Mouse (Mus musculus) skeletal muscle tissue, adult 2 months (tissue): ENCODE results near the gene Add2.
"Not testable (repeated sequence)": the region's sequence is repeated elsewhere in the genome, so short reads cannot be mapped to it uniquely, and the experiment has no call there.

ENCODE experiments used
- DNase-seq: peaks from one replicate; pipeline ENCODE4 v3.0.0-alpha.2; 2012; ENCODE audit warnings: low read depth, low spot score

Gene Add2

DNA sequence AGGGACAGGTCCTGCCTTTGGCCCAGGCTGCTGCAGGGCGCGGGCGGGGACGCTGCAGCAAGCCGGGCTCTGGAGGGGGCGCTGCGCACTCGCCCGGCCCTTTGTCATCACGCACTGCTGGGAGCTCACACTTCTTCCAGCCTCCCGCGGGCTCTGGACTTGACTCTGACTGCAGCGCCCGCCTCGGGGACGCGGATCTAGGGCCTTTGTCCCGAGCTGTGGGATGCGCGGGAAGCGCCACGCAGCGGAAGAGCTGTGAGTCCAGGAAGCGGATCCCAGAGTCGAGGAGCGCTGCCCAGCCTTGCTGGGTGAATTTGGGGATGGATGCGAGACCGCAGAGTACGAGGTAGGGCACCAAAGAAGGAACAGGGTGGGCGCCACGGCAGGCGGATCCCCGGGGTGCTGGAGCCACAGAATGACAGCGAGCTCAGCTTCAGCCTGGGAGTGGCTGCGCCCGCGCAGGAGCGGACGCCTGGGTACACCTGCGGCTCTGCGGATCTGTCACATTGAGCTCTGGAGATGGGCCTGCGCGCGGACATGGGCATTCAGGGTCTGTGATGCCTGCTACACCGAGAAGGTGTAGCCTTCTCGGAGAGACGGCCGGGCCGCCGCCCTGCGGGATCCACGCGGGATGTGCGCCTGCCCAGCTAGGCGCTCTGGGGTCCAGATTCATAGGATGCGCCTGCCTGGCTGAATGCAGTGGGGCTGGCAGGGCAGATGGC lies at the start of gene Add2:
Add2 (plus strand) TSS at position 81 of the 722 bp plus-strand sequence.
- no peak for DNase-seq

DNA sequence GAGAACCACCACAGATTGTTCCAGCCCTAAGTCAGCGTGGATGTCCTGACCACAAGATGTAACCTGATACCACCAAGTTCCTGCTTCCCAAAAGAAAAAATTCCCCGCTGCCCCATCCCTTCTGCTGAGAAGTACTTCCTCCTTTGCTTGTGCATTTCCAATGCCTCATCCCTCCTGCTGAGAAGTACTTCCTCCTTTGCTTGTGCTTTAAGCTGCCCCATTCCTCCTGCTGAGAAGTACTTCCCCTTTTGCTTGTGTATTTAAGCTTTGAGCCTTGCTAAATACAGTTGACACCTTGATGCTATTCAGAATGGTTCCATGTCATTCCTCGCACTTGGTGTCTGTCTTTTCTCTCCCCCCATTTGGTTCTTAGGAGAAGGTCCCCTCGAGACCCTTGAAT lies 49.7 kb upstream of the Add2 start:
- DNase-seq, result not testable (repeated sequence)

DNA sequence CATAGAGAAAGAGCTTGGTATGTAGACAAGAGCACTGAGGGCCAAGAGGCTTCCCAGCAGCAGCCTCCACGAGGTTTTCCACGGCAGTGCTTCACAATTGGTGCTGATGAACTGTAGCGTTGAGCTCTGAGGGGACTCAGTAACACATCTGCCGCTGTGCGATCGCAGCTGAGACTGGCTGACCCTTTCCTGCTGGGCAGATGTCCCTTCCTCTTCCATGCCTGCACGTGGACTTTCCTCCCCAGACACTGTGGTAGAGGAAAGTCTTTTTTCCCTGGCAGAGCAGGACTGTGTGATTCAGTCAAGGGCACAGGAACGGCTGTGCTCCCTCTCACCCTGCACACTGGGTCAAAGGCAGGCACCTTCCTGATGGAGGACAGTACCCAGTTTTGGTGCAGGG lies 44.1 kb upstream of the Add2 start:
- no peak for DNase-seq

DNA sequence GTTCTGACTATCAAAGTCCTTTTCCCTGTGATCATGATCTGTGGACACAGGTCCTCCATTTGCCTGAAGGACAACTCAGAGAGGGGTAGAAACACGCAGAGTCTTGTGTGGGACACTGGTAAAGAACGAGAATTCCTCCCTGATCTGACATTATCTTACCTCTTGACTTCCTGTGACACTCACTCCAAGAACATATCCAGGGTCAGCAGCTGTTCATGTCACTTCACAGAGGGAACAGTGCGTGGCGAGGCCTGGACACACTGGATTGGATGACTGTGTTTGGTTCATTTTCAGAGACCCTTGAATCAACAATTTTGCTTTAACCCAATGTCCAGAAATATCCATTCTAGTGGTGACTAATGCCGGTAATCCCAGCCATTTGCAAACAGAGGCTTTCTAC lies 38.9 kb upstream of the Add2 start:
- DNase-seq, result not testable (repeated sequence)

DNA sequence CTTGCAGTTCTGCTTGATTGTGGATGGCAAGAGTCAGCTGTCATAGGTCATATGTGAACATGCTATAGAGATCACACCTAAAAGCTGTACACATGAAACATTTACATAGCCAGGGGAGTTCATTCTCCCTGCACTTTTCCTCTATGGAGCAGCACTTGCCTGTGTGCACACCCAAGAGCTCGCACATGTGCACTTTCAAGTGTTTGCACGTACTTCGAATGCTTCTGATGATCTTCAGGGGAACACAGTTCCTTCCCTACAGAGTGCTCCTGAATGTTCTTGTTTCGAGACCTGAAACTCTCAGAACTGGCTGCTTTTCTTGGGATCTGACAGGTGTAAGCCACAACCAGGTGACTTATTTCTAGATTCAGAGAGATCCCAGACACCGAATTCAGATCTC lies 37.7 kb upstream of the Add2 start:
- DNase-seq, result not testable (repeated sequence)

DNA sequence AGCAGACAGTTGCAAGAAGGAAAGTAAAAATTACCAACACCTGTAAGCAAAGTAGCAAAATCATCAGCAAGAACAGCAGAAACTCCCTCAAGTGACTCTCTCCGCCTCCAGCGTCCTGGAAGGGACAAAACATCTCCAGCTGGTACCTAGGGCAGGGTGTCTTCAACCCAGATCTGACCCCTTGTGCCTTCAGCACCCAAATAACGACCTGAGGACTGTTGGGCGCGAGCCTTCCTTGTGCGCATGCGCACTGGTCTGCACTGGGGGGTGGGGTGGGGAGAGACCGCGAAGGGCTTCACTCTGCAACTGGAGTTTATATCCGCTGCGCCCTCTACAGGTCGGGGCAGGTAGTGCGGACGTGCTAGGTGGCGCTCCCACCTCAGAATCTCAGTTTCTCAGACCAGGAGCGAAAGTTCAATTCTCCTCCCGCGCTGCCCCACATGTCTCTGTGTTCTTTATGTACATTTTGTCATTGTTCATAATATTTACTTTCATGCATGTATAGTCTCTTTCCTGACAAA lies 25.0 kb upstream of the Add2 start:
- DNase-seq, result no peak

DNA sequence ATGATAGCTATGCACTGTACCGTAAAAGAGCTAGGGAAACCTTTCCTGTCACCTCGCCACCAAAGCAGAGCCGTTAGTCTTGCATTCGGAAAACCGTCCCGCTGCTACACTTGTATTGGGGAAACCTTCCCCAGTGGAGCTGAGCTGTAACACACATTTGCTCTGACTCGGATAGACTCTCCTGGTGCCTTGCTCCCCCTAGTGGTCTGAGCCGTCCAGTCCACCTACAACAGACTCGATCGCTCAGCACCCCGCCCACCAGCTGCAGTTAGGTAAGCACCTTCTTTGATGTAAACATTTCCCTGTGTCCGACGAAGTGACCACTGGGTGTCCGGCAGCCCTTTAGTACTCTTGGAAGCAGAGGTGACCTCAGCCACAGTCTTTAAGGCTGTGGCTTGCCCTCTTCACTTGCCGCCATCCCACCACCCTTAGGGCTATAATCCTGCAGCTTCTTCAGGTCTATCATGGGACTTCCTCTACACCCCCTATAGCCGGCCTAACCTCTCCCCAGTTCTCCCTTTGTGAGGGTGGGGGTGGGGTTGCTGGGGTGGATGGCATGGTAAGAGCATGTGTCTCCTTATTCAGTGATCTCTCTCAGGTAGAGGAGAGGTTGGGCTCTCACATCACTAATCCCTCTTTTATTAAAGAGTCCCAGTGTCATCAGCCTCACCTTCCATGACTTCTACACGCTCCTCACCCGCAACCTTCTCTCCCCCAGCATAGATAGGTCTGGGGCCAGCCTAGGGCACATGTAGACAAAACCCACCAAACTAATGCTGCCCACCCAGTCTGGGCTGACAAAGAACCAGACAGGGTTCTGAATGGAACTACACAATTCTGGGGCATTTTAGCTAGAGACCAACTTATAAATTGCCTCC lies 24.0 kb upstream of the Add2 start:
- DNase-seq, result peak; percentile 62

DNA sequence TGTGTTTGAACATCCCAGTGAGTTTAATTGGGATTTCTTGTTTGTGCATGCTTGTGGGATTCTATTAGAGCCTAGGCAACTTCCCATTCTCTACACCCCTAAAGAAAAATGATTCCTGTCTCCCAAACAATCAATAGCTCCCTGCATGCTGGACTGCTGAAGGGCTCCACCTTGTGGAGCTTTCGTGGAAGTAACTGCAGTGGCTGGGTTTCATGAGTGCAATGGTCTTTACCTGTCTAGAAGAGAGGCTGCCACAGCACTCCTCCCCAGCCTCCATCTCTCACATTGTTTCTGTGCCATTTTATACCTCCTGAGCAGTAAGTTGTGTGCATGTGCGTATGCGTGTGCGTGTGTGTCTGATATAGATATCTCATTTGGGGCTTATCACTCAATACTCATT lies 18.5 kb upstream of the Add2 start:
- no peak for DNase-seq

DNA sequence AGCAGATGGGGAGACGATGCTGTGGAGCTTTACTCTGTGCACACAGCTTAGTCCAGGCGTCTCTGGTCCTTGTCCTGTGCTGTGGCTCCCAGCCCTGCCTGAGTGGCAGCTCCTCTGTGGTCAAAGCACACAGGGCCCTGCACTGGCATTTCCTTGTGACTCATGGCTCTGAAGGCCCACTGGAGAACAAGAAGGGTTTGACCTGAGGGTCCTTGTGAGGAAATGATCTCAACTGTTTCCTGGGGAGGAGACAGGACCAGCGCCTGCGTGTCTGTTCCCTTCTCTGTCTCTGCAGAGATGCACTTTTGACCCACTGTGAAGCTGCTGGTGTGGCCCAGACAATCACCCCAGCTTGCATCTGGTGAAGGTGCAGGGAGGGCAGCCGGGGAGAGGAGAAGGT lies 13.7 kb upstream of the Add2 start:
- not testable (repeated sequence) for DNase-seq

DNA sequence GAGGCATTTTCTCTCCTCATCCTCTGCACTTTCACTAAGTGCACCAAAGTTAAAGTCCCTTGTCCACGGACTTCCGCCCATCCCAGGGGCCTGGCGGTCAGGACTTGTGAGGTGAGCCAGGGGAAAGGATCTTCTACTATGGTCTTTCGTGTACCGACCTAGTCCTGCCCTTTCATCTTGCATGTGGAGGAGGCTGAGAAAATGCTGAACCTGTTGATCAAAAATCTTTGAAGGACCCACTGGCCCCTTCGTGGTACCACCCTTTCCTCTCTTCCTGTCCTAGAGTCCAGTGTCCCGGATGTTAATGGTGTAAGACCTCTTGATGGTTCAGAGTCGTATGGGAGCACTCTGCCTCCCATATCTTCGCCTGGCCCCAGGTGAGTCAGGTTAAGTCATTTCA lies 12.6 kb upstream of the Add2 start, which contains the start of gene Figla:
Figla (plus strand) TSS at position 301 of the 400 bp plus-strand sequence.
- no peak for DNase-seq

DNA sequence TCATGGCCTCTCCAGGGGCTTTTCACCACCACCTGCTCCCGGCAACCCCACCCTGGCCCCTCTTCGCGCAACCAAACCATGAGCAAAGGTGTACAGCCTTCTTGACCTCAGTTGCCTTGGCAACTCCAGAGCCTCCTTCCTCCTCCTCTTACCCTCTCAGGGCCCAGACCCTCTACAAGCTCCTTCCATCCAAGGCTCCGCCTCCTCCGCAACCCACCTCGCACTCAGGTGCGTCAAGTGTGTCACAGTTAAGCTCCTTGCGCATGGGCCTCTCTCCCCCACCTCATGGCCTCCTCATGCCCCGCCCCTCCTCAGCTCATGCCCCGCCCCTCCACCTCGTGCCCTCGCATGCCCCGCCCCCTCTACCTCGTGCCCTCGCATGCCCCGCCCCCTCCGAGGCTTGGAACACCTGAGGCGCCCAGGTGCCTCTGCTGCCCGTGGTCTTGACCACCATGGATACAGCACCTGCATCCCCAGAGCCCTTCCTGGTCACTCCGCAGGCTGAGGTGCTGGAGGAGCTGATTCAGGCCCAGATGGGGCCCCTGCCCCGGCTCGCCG lies 11.6 kb upstream of the Add2 start:
- no peak for DNase-seq

DNA sequence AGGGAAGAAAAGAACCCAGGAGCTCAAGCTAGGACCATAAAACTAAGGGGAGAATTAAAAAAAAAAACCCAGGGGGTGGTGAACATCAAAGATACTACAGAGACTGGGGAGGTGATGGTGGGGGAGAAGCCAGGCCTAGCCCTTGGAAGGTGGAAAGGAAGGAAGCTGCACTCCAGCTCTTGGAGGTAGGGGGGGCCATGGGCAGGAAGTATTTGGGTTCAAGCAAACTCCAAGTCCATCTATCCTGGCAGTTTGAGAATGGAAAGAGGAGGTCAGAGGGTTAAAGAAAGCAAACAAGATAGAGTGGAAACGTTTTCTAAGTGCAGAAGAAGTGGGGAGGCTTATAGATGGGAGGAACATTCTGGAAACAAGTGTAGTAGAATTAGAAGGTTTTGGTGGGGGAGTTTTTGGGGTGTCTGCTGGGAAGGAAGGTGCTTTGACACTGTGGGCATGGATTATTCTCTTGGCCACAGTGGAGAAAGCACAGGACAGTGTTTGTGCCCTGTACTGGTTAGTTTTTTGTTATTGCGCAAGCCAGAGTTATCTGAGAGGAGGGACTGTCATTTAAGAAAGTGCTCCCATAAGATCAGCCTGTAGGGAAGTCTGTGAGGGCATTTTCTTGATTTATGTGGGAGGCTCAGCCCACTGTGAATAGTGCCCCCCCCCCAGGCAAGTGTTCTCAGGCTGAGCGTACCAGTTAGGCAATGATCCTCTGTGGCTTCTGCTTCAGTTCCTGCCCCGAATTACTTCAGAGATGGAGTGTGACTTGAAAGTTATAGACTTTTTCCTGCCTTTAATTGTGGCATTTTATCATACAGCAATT lies 8.9 kb upstream of the Add2 start:
- no peak for DNase-seq

DNA sequence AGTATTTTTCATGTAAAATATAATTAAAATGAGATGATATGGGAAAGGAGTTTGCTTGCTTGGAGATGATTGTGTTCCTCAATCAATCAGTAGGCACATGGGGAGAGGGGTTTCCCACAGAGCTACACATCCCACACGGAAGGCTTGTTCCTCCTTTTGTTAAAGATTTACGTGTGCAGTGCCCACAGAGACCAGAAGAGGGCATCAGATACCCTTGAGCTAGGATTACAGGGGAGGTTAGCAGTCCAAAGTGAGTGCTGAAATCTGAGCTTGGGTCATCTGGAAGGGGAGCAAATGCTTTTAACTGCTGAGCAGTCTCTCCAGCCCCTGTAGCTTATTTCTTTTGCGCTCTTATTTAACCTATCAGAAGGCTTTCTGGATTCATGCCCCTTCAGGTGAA lies 7.5 kb upstream of the Add2 start:
- DNase-seq, result no peak

DNA sequence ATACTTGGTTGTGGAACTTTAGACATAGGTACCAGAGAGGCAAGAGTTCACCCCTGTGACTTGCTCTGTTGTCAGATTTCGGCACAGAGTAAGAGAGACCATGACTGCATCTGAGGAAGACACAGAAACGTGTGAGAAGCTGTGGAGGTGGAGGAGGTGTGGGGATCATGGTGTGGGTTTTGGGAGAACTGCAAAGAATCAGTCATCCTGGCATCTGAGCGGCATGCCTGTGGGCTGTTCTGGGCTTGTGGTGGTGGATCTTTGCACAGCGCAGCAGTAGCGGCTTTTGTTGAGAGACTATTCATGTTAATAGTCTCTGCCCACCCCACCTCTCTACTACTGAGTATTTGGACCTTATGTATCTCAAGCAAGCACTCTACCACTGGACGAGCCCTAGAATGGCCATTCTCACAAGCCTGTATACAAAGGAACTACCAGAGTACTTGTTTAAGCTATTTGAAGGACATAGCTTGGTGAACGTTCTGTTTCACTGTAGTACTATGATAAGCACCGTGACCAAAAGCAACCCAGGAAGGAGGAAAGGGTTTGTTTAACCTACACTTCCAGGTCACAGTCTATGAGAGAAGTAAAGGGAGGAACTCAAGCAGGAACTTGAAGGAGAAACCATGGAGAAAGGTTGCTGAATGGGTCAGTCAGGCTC lies 1.7 kb upstream of the Add2 start:
- DNase-seq, result no peak

DNA sequence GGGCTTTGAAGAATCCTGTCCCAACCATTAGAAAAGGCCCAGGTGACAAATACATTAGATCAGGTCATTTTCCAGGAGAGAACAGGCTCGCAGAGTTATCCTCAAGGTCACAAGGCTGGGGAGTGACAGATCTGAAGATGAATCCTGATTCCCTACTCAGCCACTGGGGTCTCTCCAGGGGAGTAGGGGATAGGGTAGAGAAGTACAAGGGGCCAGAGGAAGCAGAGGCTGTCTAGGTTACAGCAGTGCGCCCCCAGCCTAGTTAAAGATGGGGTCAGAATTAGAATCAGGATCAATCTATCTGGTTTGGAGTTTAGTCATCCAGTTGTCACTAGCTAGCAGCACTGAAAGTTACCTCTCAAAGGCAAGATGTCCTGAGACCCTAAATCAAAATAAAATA lies 331 bp upstream of the Add2 start:
- DNase-seq, result no peak

DNA sequence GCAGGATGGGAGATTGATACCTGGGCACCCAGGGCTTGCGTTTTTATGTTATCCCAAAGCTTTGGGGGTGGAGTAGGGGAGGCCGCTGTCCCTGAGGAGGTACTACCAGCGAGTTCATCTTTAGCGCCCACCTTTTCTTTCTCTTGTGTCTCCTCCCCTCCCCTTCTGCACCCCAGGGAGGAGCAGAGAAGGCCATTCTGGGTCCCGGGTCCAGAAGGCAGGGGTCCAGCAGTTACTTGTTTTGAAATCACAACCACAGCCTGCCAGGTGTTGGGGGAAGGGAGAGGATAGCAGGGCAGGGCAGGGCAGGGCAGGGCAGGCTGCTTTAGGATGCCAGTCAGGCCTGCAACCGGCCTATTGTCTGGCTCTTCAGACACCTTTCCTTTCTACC lies 837 bp downstream of the Add2 start:
- DNase-seq, result no peak

DNA sequence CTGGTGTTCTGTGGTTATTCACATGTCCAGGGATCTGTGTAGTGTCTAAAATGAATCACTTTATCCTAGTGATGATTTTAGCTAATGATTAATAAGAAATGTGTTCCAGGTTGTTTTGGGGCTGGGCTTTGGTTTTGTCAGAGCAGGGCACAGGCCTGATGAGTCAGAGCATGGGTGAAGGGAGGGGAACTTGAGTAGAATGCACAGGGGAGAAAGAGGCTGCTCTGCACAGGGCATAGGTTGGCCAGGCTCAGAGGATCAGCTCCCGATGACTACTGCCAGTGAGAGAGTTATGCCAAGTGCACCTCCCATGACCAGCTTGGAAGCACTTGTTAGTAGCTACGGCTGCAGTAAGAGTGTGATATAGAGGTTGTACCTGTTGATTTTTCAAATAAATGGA lies 3.0 kb downstream of the Add2 start:
- no peak for DNase-seq

DNA sequence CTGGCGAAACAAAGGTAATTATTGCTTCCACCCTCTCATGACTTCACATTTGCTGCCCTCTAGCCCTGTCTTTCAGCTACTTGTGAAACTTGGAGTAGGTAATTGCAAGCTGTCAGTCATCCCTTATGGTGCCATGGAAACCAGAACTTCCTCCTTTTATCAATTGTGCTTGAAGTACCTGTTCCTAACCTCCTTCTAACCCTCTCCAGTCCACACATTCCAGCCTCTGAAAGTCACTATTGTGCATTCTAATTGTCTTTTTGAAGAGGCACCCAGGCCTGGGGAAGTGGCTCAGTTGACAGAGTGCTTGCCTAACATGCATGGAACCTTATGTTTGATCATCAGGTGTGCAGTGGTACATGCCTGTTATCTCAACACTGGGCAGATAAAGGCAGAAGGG lies 5.2 kb downstream of the Add2 start:
- DNase-seq, result no peak

DNA sequence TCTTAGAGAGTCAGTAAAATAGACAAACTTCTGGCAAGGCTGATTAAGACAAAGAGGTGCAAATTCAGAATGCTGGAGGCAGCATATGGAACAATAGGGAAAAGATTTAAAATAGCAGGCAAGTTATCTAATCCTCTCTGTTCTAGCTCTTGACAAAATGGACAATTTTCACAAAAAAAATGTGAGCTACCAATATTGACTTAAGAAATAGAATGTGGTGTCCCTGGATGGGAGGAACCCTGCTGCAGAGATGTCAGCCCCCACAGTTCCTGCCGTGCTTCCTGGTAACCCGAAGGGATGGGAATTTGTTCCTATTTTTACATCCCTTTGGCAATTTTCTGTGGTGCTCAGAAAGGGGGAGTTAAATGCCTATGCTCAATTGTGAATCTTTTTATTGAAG lies 10.4 kb downstream of the Add2 start:
- DNase-seq, result no peak

DNA sequence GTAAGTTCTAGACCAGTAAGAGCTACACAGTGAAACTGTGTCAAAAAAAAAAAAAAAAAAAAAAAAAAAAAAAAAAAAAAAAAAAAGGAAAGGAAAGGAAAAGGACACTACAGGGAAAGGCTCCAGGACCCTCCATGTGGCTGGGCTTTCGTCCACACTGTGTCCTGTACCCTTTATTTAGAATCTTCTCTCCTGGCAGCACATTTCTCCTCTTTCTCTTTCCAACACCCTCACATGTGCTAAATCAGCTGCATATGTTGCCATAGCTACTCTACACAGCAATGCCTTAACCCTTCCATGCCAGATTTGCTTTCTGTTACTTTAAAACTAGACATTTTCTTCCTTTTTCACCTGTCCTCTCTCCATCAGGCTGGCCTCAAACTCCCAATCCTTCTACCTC lies 11.7 kb downstream of the Add2 start:
- DNase-seq, result no peak

DNA sequence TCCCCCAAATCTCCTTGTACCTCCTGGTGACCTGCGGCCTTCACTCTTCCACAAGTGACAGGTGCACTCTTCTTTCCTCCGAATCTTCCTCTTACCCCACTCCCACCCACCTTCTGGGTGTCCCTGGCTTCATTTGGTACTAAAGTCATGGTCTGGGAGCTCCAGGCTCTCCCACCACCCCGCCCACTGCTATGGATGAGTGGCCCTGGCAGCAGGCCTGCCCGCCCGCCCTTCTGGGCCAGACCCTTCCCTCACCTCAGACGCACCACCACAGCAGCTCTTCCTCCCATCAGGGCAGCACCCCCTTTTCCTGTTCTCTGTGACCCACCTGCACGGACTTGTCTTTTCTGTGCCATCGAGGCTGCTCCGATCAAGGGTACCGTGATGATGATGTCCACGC lies 19.0 kb downstream of the Add2 start:
- no peak for DNase-seq
